Mouse (Mus musculus) limb, embryonic 14.5 days (tissue): Measurements from ENCODE around the gene Gm45062. TPM values are rescaled to one million over a fixed set of nuclear protein-coding genes. Genes with fewer than 3 reads are reported as not detected.
"Not testable (repeated sequence)": the region's sequence is repeated elsewhere in the genome, so short reads cannot be mapped to it uniquely, and the experiment has no call there.

ENCODE experiments used
- ATAC-seq: fragments of 200-750 bp; cut with Nextera tagmentation; 2 replicates; pipeline ENCODE4 v1.8.0; 2017; ENCODE audit warnings: low read depth, moderate number of reproducible peaks, moderate TSS enrichment; ENCODE audit not compliant: low FRiP score
- DNase-seq: peaks from one replicate; pipeline ENCODE4 v3.0.0-alpha.2; 2015; ENCODE audit warnings: low spot score
- H3K27ac ChIP-seq: fragments of 300-500 bp; sonication (generic); replicated peaks from 2 replicates; pipeline ENCODE4 v1.5.1; 2014; ENCODE audit warnings: low read depth, mild to moderate bottlenecking, low read length, moderate library complexity, mixed read lengths
- H3K27me3 ChIP-seq: fragments of 300-500 bp; sonication (generic); 2 replicates; pipeline ENCODE4 v1.6.1; 2014; ENCODE audit warnings: low read length, mixed read lengths; ENCODE audit not compliant: control insufficient read depth, insufficient read depth
- H3K36me3 ChIP-seq: fragments of 300-500 bp; sonication (generic); 2 replicates; pipeline ENCODE4 v1.6.1; 2014; ENCODE audit warnings: mild to moderate bottlenecking, low read length, moderate library complexity, mixed read lengths; ENCODE audit not compliant: control insufficient read depth, insufficient read depth
- H3K4me1 ChIP-seq: fragments of 300-500 bp; sonication (generic); 2 replicates; pipeline ENCODE4 v1.6.1; 2014; ENCODE audit warnings: antibody characterized with exemption, low read length, mixed read lengths; ENCODE audit not compliant: control insufficient read depth, insufficient read depth
- H3K4me2 ChIP-seq: fragments of 300-500 bp; sonication (generic); replicated peaks from 2 replicates; pipeline ENCODE4 v1.6.1; 2014; ENCODE audit warnings: low read depth, mild to moderate bottlenecking, low read length, moderate library complexity; ENCODE audit not compliant: severe bottlenecking
- H3K4me3 ChIP-seq: fragments of 300-500 bp; sonication (generic); replicated peaks from 2 replicates; pipeline ENCODE4 v1.5.1; 2014; ENCODE audit warnings: low read length
- H3K9ac ChIP-seq: fragments of 300-500 bp; sonication (generic); 2 replicates; pipeline ENCODE4 v1.6.1; 2014; ENCODE audit warnings: mild to moderate bottlenecking, low read depth, low read length, moderate library complexity; ENCODE audit not compliant: severe bottlenecking
- H3K9me3 ChIP-seq: fragments of 300-500 bp; sonication (generic); 2 replicates; pipeline ENCODE4 v1.6.1; 2016; ENCODE audit warnings: low read length; ENCODE audit not compliant: control insufficient read depth
- POLR2A ChIP-seq: fragments of 200-500 bp; IDR thresholded peaks from 2 replicates; pipeline ENCODE4 v1.8.0; 2012; ENCODE audit warnings: inconsistent platforms, mild to moderate bottlenecking, moderate library complexity, borderline replicate concordance; ENCODE audit not compliant: insufficient read depth, insufficient read length; ENCODE audit errors: extremely low read depth
- WGBS: fragments of 180-500 bp; shearing (Covaris S2); extraction: QIAGEN DNeasy Blood & Tissue Kit; methylation state at CpG from one replicate; pipeline ENCODE4 v1.1.7; 2014; 5-methylcytosine and 5-hydroxymethylcytosine counted together
- polyA plus RNA-seq, 2 experiments: library from polyadenylated mRNA; depleted of rRNA in 1 of 2; stranded (reverse) in 1 of 2; unstranded in 1 of 2; fragments of >200 nt; fragmentation: Nextera tagmentation in 1 of 2; extraction: Ambion mirVana in 1 of 2; gene quantifications; 2 replicates each; pipeline versions ENCODE4 v1.2.1 to v1.2.3; 2012 to 2014

Gm45062 gene
- polyA plus RNA-seq, 2 experiments: 8.7 to 14.7 TPM

GRCm38 (mm10) chr6:8521231-8521630, 262.0 kb downstream of the Gm45062 start:
- DNase-seq: no peak
- 93% methylated on average over 4 of the region's 4 CpGs for WGBS

GRCm38 (mm10) chr6:8524717-8525116, 265.5 kb downstream of the Gm45062 start:
- Histone ChIP-seq H3K4me3 (no peak overlapping the region), H3K36me3 (no peaks in the 10 kb centered on the region), H3K27me3 (no peaks in the 10 kb centered on the region), H3K9ac (no peak overlapping the region), H3K4me2 (no peak overlapping the region), H3K9me3 (no peaks in the 10 kb centered on the region), H3K4me1 (no peaks in the 10 kb centered on the region), H3K27ac (no peak overlapping the region)
- DNase-seq (no peak), ATAC-seq (no peak)
- WGBS: 91% methylated on average over 5 of the region's 5 CpGs
- TF ChIP-seq POLR2A: no peak

More at GRCm38 (mm10) chr6:8521231-8521630, 262.0 kb downstream of the Gm45062 start:
- Histone ChIP-seq H3K4me1 (no peaks in the 10 kb centered on the region), H3K9me3 (no peaks in the 10 kb centered on the region), H3K36me3 (no peaks in the 10 kb centered on the region), H3K27me3 (no peaks in the 10 kb centered on the region), H3K27ac (no peak overlapping the region), H3K9ac (no peak overlapping the region), H3K4me3 (no peak overlapping the region), H3K4me2 (no peak overlapping the region)
- no peak for TF ChIP-seq POLR2A
- no peak for ATAC-seq

GRCm38 (mm10) chr6:8531104-8531894, 272.0 kb downstream of the Gm45062 start:
- WGBS: 86% methylated on average over 4 of the region's 4 CpGs
- H3K27ac ChIP-seq: no peak overlapping the region
- no peaks in the 10 kb centered on the region for H3K9me3 ChIP-seq
- no peak overlapping the region for H3K4me3 ChIP-seq
- no peak for TF ChIP-seq POLR2A
- H3K27me3 ChIP-seq: no peaks in the 10 kb centered on the region
- no peaks in the 10 kb centered on the region for H3K36me3 ChIP-seq
- no peak for DNase-seq
- H3K4me2 ChIP-seq: no peak overlapping the region
- H3K9ac ChIP-seq: no peak overlapping the region
- no peak for ATAC-seq
- H3K4me1 ChIP-seq: no peaks in the 10 kb centered on the region

GRCm38 (mm10) chr6:8536944-8537343, 277.7 kb downstream of the Gm45062 start:
- H3K27me3 ChIP-seq: no peaks in the 10 kb centered on the region
- H3K36me3 ChIP-seq: no peaks in the 10 kb centered on the region
- H3K4me3 ChIP-seq: no peak overlapping the region
- ATAC-seq: no peak
- no peak for TF ChIP-seq POLR2A
- no peaks in the 10 kb centered on the region for H3K4me1 ChIP-seq
- WGBS: 83% methylated on average over 2 of the region's 2 CpGs
- no peak overlapping the region for H3K9ac ChIP-seq
- no peak for DNase-seq
- no peak overlapping the region for H3K4me2 ChIP-seq
- H3K27ac ChIP-seq: no peak overlapping the region
- no peaks in the 10 kb centered on the region for H3K9me3 ChIP-seq

GRCm38 (mm10) chr6:8541531-8541930, 282.3 kb downstream of the Gm45062 start:
- not testable (repeated sequence) for H3K36me3 ChIP-seq, H3K9me3 ChIP-seq, H3K4me2 ChIP-seq, H3K4me3 ChIP-seq, ATAC-seq, H3K27me3 ChIP-seq, H3K4me1 ChIP-seq, H3K9ac ChIP-seq, H3K27ac ChIP-seq, DNase-seq
- 91% methylated on average over 4 of the region's 4 CpGs for WGBS
